Mouse (Mus musculus) ES-E14 (cell line): ENCODE measurements at regions not wholly inside any gene's neighbourhood (a gene's known extent, or its start where the extent isn't known, plus 50 kb on each side); places are given as distances from the start of the nearest gene placed in this dataset.

ENCODE experiments used
- CHD2 ChIP-seq: IDR thresholded peaks from 2 replicates; pipeline ENCODE4 v1.6.1; 2014; ENCODE audit warnings: mild to moderate bottlenecking, low read depth, low read length, inconsistent platforms
- ZC3H11A ChIP-seq: IDR thresholded peaks from 2 replicates; pipeline ENCODE4 v1.6.1; 2012; ENCODE audit warnings: low read depth, mild to moderate bottlenecking, inconsistent platforms, low read length, borderline replicate concordance

- TF ChIP-seq ZC3H11A: no peak
- TF ChIP-seq CHD2: no peak
Observed at GRCm38 (mm10) chr5:119570054-119570453, 100.4 kb upstream of the Tbx3 start.
